Mouse (Mus musculus) kidney, postnatal 10 days (tissue): ENCODE measurements around the gene Cic.

Source experiments
- DNase-seq: peaks from one replicate; pipeline ENCODE4 v3.0.0; 2021; ENCODE audit warnings: mixed read lengths

Cic gene

GRCm38 (mm10) chr7:25270652-25271633, 3.4 kb downstream of the Cic start:
- DNase-seq: peak; percentile 28

- DNase-seq: peak; percentile 15
Observed at GRCm38 (mm10) chr7:25271651-25272444, 4.3 kb downstream of the Cic start.

GRCm38 (mm10) chr7:25272445-25273258, 5.1 kb downstream of the Cic start:
- DNase-seq: no peak

- peak; percentile 16 for DNase-seq
Observed at GRCm38 (mm10) chr7:25273259-25274241, 6.0 kb downstream of the Cic start.

- DNase-seq: peak; percentile 16
Observed at GRCm38 (mm10) chr7:25274571-25274970, 7.1 kb downstream of the Cic start.

- DNase-seq: no peak
Observed at GRCm38 (mm10) chr7:25274996-25275395, 7.5 kb downstream of the Cic start.

GRCm38 (mm10) chr7:25275555-25276298, 8.2 kb downstream of the Cic start:
- DNase-seq: peak; percentile 33

GRCm38 (mm10) chr7:25277405-25277804, 9.9 kb downstream of the Cic start:
- DNase-seq: no peak

- DNase-seq: no peak
Observed at GRCm38 (mm10) chr7:25277998-25278340, 10.5 kb downstream of the Cic start.

- DNase-seq: peak; percentile 87
Observed at GRCm38 (mm10) chr7:25278341-25279075, 11.0 kb downstream of the Cic start.

- DNase-seq: peak; percentile 94
Observed at GRCm38 (mm10) chr7:25279076-25279860, 11.8 kb downstream of the Cic start.

- peak; percentile 79 for DNase-seq
Observed at GRCm38 (mm10) chr7:25279861-25280791, 12.6 kb downstream of the Cic start.

GRCm38 (mm10) chr7:25281166-25281733, 13.7 kb downstream of the Cic start:
- DNase-seq: no peak

GRCm38 (mm10) chr7:25281734-25282601, 14.5 kb downstream of the Cic start:
- DNase-seq: peak; percentile 100

- DNase-seq: peak; percentile 73
Observed at GRCm38 (mm10) chr7:25282731-25283211, 15.3 kb downstream of the Cic start.

- DNase-seq: peak; percentile 29
Observed at GRCm38 (mm10) chr7:25283637-25284036, 16.1 kb downstream of the Cic start.
